Mouse (Mus musculus) ES-Bruce4 (cell line): Measurements from ENCODE around the gene Lgi1.

Source experiments
- CTCF ChIP-seq: IDR thresholded peaks from one replicate; pipeline ENCODE4 v1.8.1; 2011; ENCODE audit warnings: low read depth, low read length
- POLR2A ChIP-seq: IDR thresholded peaks from one replicate; pipeline ENCODE4 v1.8.1; 2011; ENCODE audit warnings: low read length; ENCODE audit not compliant: insufficient read depth

DNA sequence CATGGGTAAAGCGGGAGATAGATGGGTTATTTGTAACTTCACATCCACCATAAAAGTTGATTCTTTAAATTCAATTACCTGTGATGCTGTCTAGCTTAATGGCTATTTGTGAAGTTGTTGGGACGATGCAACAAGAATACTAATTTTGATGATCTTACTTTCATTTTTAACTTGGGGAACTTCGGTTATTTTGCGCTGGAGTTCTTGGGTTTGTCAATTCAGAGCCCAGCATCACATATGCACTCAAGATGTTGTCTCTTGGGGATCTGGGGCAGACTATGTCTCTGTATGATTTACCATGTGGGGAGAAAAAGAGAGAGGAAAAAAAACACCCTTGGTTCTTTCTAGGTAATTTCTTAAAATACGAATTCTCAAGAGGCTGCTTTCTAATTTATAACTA, 1.4 kb downstream of the Lgi1 start:
- no peak for TF ChIP-seq CTCF
- TF ChIP-seq POLR2A = no peak
